Mouse (Mus musculus) thymus, adult 18-20 months (tissue): ENCODE results near the gene Gucd1.
"Not testable (repeated sequence)": the region's sequence is repeated elsewhere in the genome, so short reads cannot be mapped to it uniquely, and the experiment has no call there.

Experiments used
- DNase-seq, 2 experiments: peaks; one replicate each; pipeline ENCODE4 v3.0.0; 2022; ENCODE audit warnings: mixed read lengths in 2 of 2

The Gucd1 gene

GRCm38 (mm10) chr10:75517758-75518143, at the start of gene Gucd1:
TSS of gene Gucd1 (minus strand) at chr10:75517972.
- peak; percentile 92 to 96 for DNase-seq

GRCm38 (mm10) chr10:75566765-75567164, 49.0 kb upstream of the Gucd1 start:
- DNase-seq = not testable (repeated sequence)

- no peak for DNase-seq
These were observed 48.5 kb upstream of the Gucd1 start for GRCm38 (mm10) chr10:75566321-75566720.

- DNase-seq = no peak
These were observed 48.1 kb upstream of the Gucd1 start for GRCm38 (mm10) chr10:75565906-75566305.

- DNase-seq = peak; percentile 64 to 82
These were observed 47.7 kb upstream of the Gucd1 start for GRCm38 (mm10) chr10:75565436-75565835.

GRCm38 (mm10) chr10:75564687-75565265, 47.0 kb upstream of the Gucd1 start:
- DNase-seq = no peak

GRCm38 (mm10) chr10:75562596-75562995, 44.8 kb upstream of the Gucd1 start:
- no peak for DNase-seq

- no peak for DNase-seq
These were observed 43.4 kb upstream of the Gucd1 start, which contains the start of gene Ggt1 for GRCm38 (mm10) chr10:75561071-75561654. TSS of gene Ggt1 (plus strand) at chr10:75561604.

GRCm38 (mm10) chr10:75560549-75560899, 42.8 kb upstream of the Gucd1 start:
- no peak for DNase-seq

GRCm38 (mm10) chr10:75559676-75560548, 42.1 kb upstream of the Gucd1 start, which contains the start of gene Lrrc75b:
TSS of gene Lrrc75b (minus strand) at chr10:75560330.
- DNase-seq = no peak

- DNase-seq = no peak
These were observed 41.4 kb upstream of the Gucd1 start for GRCm38 (mm10) chr10:75559041-75559675.

GRCm38 (mm10) chr10:75558515-75558914, 40.7 kb upstream of the Gucd1 start:
- DNase-seq = no peak

GRCm38 (mm10) chr10:75556026-75556425, 38.3 kb upstream of the Gucd1 start:
- no peak for DNase-seq

GRCm38 (mm10) chr10:75555557-75555956, 37.8 kb upstream of the Gucd1 start:
- no peak for DNase-seq

- no peak for DNase-seq
These were observed 36.3 kb upstream of the Gucd1 start for GRCm38 (mm10) chr10:75554090-75554489.

- no peak for DNase-seq
These were observed 35.1 kb upstream of the Gucd1 start for GRCm38 (mm10) chr10:75552701-75553450.

GRCm38 (mm10) chr10:75552106-75552505, 34.3 kb upstream of the Gucd1 start:
- no peak for DNase-seq

GRCm38 (mm10) chr10:75551175-75551574, 33.4 kb upstream of the Gucd1 start:
- DNase-seq = no peak

GRCm38 (mm10) chr10:75549886-75550285, 32.1 kb upstream of the Gucd1 start:
- DNase-seq = no peak

GRCm38 (mm10) chr10:75548486-75548885, 30.7 kb upstream of the Gucd1 start:
- no peak for DNase-seq

GRCm38 (mm10) chr10:75547901-75548300, 30.1 kb upstream of the Gucd1 start:
- DNase-seq = no peak

GRCm38 (mm10) chr10:75536123-75536522, 18.4 kb upstream of the Gucd1 start:
- peak in 1 of 2 experiments; percentile 31 for DNase-seq

GRCm38 (mm10) chr10:75535423-75535822, 17.7 kb upstream of the Gucd1 start:
- no peak for DNase-seq
